Mouse (Mus musculus) liver, embryonic 11.5 days (tissue): ENCODE measurements around the gene Nemf. TPM values are rescaled to one million over a fixed set of nuclear protein-coding genes. Genes with fewer than 3 reads are reported as not detected.

Experiments used
- ATAC-seq: fragments of 200-750 bp; cut with Nextera tagmentation; replicated peaks from 2 replicates; pipeline ENCODE4 v1.8.0; 2017; ENCODE audit warnings: moderate number of reproducible peaks, mild to moderate bottlenecking, moderate TSS enrichment, moderate library complexity; ENCODE audit not compliant: low FRiP score
- DNase-seq: peaks from one replicate; pipeline ENCODE4 v3.0.0-alpha.2; 2017; ENCODE audit warnings: low spot score
- H3K27ac ChIP-seq: fragments of 300-500 bp; sonication (generic); 2 replicates; pipeline ENCODE4 v1.5.1; 2014; ENCODE audit warnings: mild to moderate bottlenecking, low read depth, low read length, control low read depth
- H3K27me3 ChIP-seq: fragments of 300-500 bp; sonication (generic); replicated peaks from 2 replicates; pipeline ENCODE4 v1.6.1; 2014; ENCODE audit warnings: low read length, mixed read lengths; ENCODE audit not compliant: control insufficient read depth, insufficient read depth
- H3K36me3 ChIP-seq: fragments of 300-500 bp; sonication (generic); 2 replicates; pipeline ENCODE4 v1.6.1; 2014; ENCODE audit warnings: mild to moderate bottlenecking, low read length, moderate library complexity, mixed read lengths; ENCODE audit not compliant: control insufficient read depth, insufficient read depth
- H3K4me1 ChIP-seq: fragments of 300-500 bp; sonication (generic); replicated peaks from 2 replicates; pipeline ENCODE4 v1.6.1; 2014; ENCODE audit warnings: low read length, mixed read lengths; ENCODE audit not compliant: control insufficient read depth, insufficient read depth
- H3K4me2 ChIP-seq: fragments of 300-500 bp; sonication (generic); 2 replicates; pipeline ENCODE4 v1.6.1; 2014; ENCODE audit warnings: mild to moderate bottlenecking, control low read depth, moderate library complexity
- H3K4me3 ChIP-seq: fragments of 300-500 bp; sonication (generic); 2 replicates; pipeline ENCODE4 v1.5.1; 2014; ENCODE audit warnings: low read depth, low read length, control low read depth
- H3K9ac ChIP-seq: fragments of 300-500 bp; sonication (generic); 2 replicates; pipeline ENCODE4 v1.6.1; 2014; ENCODE audit warnings: low read depth, low read length, control low read depth
- H3K9me3 ChIP-seq: fragments of 300-500 bp; sonication (generic); 2 replicates; pipeline ENCODE4 v1.6.1; 2016; ENCODE audit warnings: low read length, inconsistent platforms, mixed read lengths; ENCODE audit not compliant: control insufficient read depth
- WGBS: fragments of 180-500 bp; shearing (Covaris S2); extraction: QIAGEN DNeasy Blood & Tissue Kit; methylation state at CpG from one replicate; pipeline ENCODE4 v1.1.7; 2014; 5-methylcytosine and 5-hydroxymethylcytosine counted together
- polyA plus RNA-seq: library from polyadenylated mRNA; unstranded; fragments of >200 nt; fragmentation: Nextera tagmentation; extraction: Ambion mirVana; gene quantifications from 2 replicates; pipeline ENCODE4 v1.2.1, GENCODE M21; 2014

Nemf gene
- polyA plus RNA-seq, 1 experiment from 2014 or later = 81.7 TPM

DNA sequence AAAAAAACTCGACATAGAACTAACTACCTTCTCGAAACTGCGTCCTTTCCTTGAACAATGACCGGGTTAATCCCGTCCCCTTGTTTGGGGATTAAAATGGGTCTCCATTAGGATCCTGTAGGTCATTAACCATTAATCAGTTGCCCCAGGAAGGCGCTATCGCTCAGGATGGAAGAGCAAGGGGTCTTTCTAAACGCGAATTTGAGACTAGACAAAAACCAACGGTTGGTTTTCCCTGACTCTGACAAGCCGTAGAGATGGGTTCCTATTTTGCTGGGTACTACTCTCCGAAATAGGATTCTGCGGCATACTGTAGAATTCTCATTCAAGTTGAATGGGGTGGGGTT lies 308 bp upstream of the Nemf start:
- H3K27ac ChIP-seq = peak overlapping the region; percentile 82
- H3K9ac ChIP-seq = peak overlapping the region; percentile 94
- peaks cover 8% of the 10 kb centered on the region for H3K36me3 ChIP-seq
- no peak for ATAC-seq
- WGBS = 4% methylated on average over 13 of the region's 13 CpGs
- peak overlapping the region; percentile 69 for H3K4me2 ChIP-seq
- peaks cover 10% of the 10 kb centered on the region for H3K4me1 ChIP-seq
- H3K4me3 ChIP-seq = peak overlapping the region; percentile 97
- no peaks in the 10 kb centered on the region for H3K9me3 ChIP-seq
- no peaks in the 10 kb centered on the region for H3K27me3 ChIP-seq
- peak; percentile 48 for DNase-seq

DNA sequence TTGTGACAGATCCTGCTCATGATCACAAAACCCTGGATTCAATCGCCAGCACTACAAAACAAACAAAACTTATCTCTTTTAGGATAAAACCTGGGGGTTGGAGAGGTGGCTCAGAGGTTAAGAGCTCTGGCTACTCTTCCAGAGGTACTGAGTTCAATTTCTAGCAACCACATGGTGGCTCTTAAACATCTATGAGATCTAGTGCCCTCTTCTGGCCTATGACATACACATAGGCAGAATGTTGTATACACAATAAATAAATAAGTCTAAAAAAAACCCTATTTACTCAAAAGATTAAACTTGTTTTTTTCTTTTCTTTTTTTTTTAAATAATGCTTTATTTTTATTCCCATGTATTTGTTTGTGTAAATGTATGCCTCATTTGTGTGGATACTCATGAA lies 5.3 kb downstream of the Nemf start:
- Histone ChIP-seq H3K4me3 (no peak overlapping the region), H3K9ac (no peak overlapping the region), H3K27me3 (no peaks in the 10 kb centered on the region), H3K4me1 (0 out of 2 replicates have a peak, but pooled peaks cover 5% of the 10 kb centered on the region), H3K27ac (no peak overlapping the region), H3K9me3 (no peaks in the 10 kb centered on the region), H3K36me3 (peaks cover 26% of the 10 kb centered on the region), H3K4me2 (no peak overlapping the region)
- 80% methylated on average over 1 of the region's 1 CpGs for WGBS
- ATAC-seq (no peak), DNase-seq (no peak)

DNA sequence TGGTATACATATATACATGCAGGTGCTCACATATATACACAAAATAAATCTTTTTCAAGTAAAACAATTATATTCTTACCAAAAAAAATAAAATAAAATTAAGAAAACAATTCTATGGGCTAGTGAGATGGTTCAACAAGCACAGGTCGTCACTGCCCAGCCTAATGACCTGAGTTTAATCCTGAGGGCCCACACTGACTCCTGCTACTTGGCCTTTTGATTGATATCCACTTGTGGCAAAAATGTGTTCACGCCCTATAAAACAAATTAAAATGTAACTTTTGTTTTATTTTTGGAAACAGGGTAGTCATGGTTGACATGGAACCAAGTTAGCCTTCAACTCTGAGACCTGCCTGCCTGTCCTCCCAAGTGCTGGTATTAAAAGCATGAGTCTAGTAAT lies 7.0 kb downstream of the Nemf start:
- no peaks in the 10 kb centered on the region for H3K4me1 ChIP-seq
- no peak overlapping the region for H3K4me3 ChIP-seq
- no peak overlapping the region for H3K27ac ChIP-seq
- no peaks in the 10 kb centered on the region for H3K9me3 ChIP-seq
- H3K4me2 ChIP-seq = no peak overlapping the region
- ATAC-seq (no peak), DNase-seq (no peak)
- no peak overlapping the region for H3K9ac ChIP-seq
- H3K36me3 ChIP-seq = peaks cover 31% of the 10 kb centered on the region
- whole genome bisulfite sequencing = 86% methylated on average over 2 of the region's 2 CpGs
- H3K27me3 ChIP-seq = no peaks in the 10 kb centered on the region

GRCm38 (mm10) chr12:69333547-69333946 lies 23.4 kb downstream of the Nemf start:
- Histone ChIP-seq H3K27ac (no peak overlapping the region), H3K9me3 (no peaks in the 10 kb centered on the region), H3K36me3 (peaks cover 18% of the 10 kb centered on the region; the same call in 1 of the 2 replicates), H3K4me1 (no peaks in the 10 kb centered on the region), H3K27me3 (no peaks in the 10 kb centered on the region), H3K4me2 (no peak overlapping the region), H3K9ac (no peak overlapping the region), H3K4me3 (no peak overlapping the region)
- DNase-seq (no peak), ATAC-seq (0 out of 2 replicates have a peak, but pooled peaks have one; percentile 29)
- WGBS = 82% methylated on average over 2 of the region's 2 CpGs

DNA sequence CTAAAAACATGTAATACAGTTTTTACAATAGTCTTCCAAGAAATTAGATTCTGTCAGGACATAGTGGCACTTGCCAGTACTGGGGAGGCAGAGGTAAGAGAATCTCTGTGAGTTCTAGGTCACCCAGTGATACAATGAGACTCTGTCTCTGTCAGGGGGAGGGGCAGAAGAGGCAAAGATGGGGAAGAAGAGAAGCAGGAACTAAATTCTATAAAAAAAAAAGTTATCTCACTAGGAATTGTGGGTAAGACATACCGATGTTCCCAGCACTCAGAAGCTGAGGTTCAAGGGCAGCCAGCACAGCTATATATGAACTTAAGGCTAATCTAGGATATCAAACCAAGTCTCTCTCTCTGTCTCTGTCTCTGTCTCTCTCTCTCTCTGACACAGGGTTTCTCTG lies 24.8 kb downstream of the Nemf start:
- Histone ChIP-seq H3K9ac (no peak overlapping the region), H3K9me3 (no peaks in the 10 kb centered on the region), H3K4me3 (no peak overlapping the region), H3K4me1 (no peaks in the 10 kb centered on the region), H3K27ac (no peak overlapping the region), H3K4me2 (no peak overlapping the region), H3K36me3 (peaks cover 20% of the 10 kb centered on the region; the same call in 1 of the 2 replicates), H3K27me3 (no peaks in the 10 kb centered on the region)
- ATAC-seq = no peak
- 73% methylated on average over 1 of the region's 1 CpGs for WGBS
- DNase-seq = no peak

- H3K27me3 ChIP-seq = no peaks in the 10 kb centered on the region
- H3K9ac ChIP-seq = no peak overlapping the region
- no peak overlapping the region for H3K4me2 ChIP-seq
- no peak overlapping the region for H3K4me3 ChIP-seq
- H3K36me3 ChIP-seq = peaks cover 16% of the 10 kb centered on the region; the same call in 1 of the 2 replicates
- H3K9me3 ChIP-seq = no peaks in the 10 kb centered on the region
- no peak overlapping the region for H3K27ac ChIP-seq
- ATAC-seq (no peak), DNase-seq (no peak)
- H3K4me1 ChIP-seq = no peaks in the 10 kb centered on the region
- 84% methylated on average over 3 of the region's 3 CpGs for WGBS
These were observed 25.8 kb downstream of the Nemf start for GRCm38 (mm10) chr12:69331187-69331586.

- Histone ChIP-seq H3K4me3 (no peak overlapping the region), H3K4me2 (no peak overlapping the region), H3K27ac (no peak overlapping the region), H3K27me3 (no peaks in the 10 kb centered on the region), H3K9ac (no peak overlapping the region), H3K36me3 (peaks cover 33% of the 10 kb centered on the region), H3K4me1 (no peaks in the 10 kb centered on the region), H3K9me3 (no peaks in the 10 kb centered on the region)
- ATAC-seq (no peak), DNase-seq (no peak)
These were observed 38.5 kb downstream of the Nemf start for GRCm38 (mm10) chr12:69318431-69318830.

DNA sequence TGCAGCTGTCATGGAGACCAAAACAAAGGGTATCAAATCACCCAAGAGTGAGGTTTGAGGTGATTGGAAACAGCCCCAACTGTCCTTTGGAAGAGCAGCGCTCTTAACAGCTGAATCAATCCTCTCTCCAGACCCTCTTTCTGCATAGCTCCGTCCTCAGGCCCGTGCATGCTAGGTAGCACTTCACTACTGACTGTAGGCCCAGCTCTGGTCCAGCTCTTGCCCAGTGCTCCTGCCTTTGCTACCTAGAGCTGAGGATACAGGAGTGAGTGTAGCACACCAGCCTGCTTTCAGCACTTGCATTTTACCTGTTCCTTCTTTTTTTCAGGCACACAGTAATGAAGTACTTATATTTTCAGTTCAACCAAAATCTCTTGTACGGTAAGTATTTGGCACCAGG lies 47.3 kb downstream of the Nemf start:
- H3K27me3 ChIP-seq = no peaks in the 10 kb centered on the region
- ATAC-seq (no peak), DNase-seq (no peak)
- H3K27ac ChIP-seq = no peak overlapping the region
- no peak overlapping the region for H3K4me3 ChIP-seq
- H3K9ac ChIP-seq = no peak overlapping the region
- H3K4me2 ChIP-seq = no peak overlapping the region
- 90% methylated on average over 4 of the region's 4 CpGs for WGBS
- H3K9me3 ChIP-seq = no peaks in the 10 kb centered on the region
- H3K36me3 ChIP-seq = peaks cover 62% of the 10 kb centered on the region
- H3K4me1 ChIP-seq = no peaks in the 10 kb centered on the region

- Histone ChIP-seq H3K4me1 (no peaks in the 10 kb centered on the region), H3K27me3 (no peaks in the 10 kb centered on the region), H3K9me3 (no peaks in the 10 kb centered on the region), H3K4me2 (no peak overlapping the region), H3K27ac (no peak overlapping the region), H3K36me3 (peaks cover 73% of the 10 kb centered on the region), H3K9ac (no peak overlapping the region), H3K4me3 (no peak overlapping the region)
- WGBS = 95% methylated on average over 7 of the region's 7 CpGs
- ATAC-seq (no peak), DNase-seq (no peak)
These were observed 50.6 kb downstream of the Nemf start for GRCm38 (mm10) chr12:69306333-69306732.
